Mouse (Mus musculus) testis, postnatal 10 days (tissue): ENCODE measurements around the gene Usp2.
"Not testable (repeated sequence)": the region's sequence is repeated elsewhere in the genome, so short reads cannot be mapped to it uniquely, and the experiment has no call there.

Source experiments
- DNase-seq: peaks from one replicate; pipeline ENCODE4 v3.0.0; 2021; ENCODE audit warnings: low spot score

Usp2 gene

GRCm38 (mm10) chr9:44093612-44094503, 27.0 kb downstream of the Usp2 start:
- peak; percentile 87 for DNase-seq

DNA sequence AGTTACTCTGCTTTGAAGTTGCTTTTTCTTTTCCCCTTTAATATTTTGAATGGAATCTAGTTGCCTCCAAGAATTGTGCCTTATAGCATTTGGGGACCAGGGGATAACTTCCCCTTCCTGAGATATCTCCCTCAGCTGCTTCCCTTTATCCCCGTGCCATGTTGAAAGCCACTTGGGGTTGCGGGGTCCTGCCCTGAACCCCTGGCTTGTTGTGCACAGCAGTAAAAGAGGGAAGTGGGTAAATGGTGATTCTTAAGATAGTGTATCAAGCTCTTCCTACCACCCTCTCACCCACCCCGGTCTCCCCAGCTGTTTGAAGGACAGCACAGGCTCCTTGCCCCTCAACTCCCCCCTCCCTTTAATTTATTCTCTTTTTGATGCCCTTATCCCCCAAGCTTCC, 27.9 kb downstream of the Usp2 start:
- no peak for DNase-seq

DNA sequence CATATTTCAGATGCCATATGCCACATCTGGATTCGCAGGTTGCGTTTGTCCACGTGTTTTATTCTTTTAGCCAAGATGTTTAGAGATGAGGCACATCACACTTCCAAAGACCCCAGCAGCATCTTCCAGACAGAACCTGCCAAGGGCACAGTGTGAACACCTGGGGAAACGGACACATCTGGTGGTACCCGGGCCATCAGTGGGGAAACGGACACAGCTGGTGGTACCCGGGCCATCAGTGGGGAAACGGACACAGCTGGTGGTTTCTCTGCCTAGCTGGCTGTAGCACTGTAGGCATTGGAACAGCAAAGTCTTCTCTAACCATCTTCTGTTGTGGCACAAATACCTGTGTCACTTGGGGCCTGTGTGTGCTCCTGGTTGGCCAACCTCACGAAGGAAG, 29.0 kb downstream of the Usp2 start:
- DNase-seq, result no peak

- no peak for DNase-seq
These were observed 29.7 kb downstream of the Usp2 start for GRCm38 (mm10) chr9:44096536-44096935.

GRCm38 (mm10) chr9:44101490-44101889, 34.7 kb downstream of the Usp2 start, which contains the start of gene Mfrp:
Gene Mfrp (plus strand): TSS chr9:44101729.
- DNase-seq, result no peak

- no peak for DNase-seq
These were observed 38.1 kb downstream of the Usp2 start for GRCm38 (mm10) chr9:44104881-44105280.

DNA sequence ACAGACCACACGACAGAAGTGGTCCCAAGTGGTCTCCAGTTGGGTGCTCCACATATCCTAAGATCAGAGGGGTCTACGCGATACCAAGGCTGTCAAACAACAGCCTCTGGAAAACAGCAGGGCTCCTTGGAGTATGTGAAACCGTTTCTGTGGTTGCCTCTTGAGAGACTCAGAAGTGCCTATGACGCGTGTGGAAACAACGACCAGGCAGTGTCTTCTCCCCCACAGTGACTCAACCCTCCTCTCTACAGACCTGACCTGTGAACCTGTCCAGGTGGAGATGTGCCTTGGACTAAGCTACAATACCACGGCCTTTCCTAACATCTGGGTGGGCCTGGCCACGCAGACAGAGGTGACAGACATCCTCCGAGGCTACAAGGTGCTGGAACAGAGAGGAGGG, 39.0 kb downstream of the Usp2 start:
- DNase-seq, result no peak

DNA sequence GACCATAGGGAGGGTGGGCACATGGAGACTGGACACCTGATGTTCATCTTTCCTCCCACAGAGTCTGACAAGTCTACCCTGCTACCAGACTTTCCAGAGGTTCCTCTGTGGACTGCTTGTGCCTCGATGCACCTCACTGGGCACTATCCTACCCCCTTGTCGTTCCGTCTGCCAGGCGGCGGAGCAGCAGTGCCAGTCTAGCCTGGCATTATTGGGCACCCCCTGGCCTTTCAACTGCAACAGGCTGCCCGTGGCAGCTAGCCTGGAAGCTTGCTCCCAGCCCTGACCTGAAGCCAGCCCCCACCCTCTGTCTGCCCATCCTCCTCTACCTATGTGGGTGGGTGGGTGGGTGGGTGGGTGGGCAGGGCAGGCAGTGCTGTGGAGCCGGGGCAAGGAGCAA, 39.4 kb downstream of the Usp2 start:
- DNase-seq, result no peak

GRCm38 (mm10) chr9:44106596-44106995, 39.8 kb downstream of the Usp2 start:
- DNase-seq, result no peak

- DNase-seq, result peak; percentile 91
These were observed 40.3 kb downstream of the Usp2 start, which contains the start of gene C1qtnf5 for GRCm38 (mm10) chr9:44107110-44107509. Gene C1qtnf5 (plus strand): TSS chr9:44107245.

GRCm38 (mm10) chr9:44107557-44108179, 40.8 kb downstream of the Usp2 start:
- peak; percentile 84 for DNase-seq

GRCm38 (mm10) chr9:44108269-44109055, 41.6 kb downstream of the Usp2 start:
- DNase-seq, result no peak

DNA sequence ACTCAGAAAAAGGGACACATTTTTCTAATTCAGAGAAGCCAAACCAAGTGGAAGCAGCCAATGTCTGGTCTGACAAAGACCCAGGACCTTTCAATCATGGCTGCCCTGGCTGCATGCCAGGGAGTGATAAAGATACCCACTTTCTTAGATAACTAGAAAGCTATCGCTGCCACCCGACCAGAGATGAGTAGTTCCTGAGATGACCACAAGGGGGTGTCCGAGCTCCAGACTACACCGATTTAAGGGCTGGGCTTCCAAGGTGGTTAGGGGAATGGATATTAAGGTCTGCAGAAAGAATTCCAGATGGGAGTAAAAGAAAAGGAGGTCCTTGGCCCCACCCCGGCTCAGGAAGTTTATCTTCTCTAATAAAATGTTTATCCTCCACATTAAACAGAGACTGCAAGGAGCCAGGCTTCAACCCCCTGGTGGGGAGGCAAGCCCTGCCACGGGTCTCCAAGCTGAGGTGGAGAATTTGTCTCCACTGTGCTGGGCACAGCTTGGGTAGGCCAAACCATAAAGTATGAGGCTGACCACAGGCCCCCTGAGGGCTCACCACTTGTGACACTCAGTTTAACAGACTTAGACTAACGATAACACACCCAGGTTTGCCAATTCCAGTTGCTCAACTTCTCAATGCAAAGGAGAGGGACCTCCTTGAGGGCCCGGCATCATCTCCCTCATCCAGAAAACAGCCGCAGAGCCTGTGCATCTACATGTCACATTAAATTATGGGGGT, 42.7 kb downstream of the Usp2 start:
- peak; percentile 87 for DNase-seq

GRCm38 (mm10) chr9:44111909-44112308, 45.1 kb downstream of the Usp2 start:
- DNase-seq, result not testable (repeated sequence)

- DNase-seq, result peak; percentile 98
These were observed 46.4 kb downstream of the Usp2 start, which contains the start of the genes Gm49380 and Rnf26 for GRCm38 (mm10) chr9:44113105-44113789. Gene Gm49380 (minus strand): TSS chr9:44113500. Gene Rnf26 (minus strand): TSS chr9:44113517.

- no peak for DNase-seq
These were observed 47.6 kb downstream of the Usp2 start for GRCm38 (mm10) chr9:44114453-44114852.

DNA sequence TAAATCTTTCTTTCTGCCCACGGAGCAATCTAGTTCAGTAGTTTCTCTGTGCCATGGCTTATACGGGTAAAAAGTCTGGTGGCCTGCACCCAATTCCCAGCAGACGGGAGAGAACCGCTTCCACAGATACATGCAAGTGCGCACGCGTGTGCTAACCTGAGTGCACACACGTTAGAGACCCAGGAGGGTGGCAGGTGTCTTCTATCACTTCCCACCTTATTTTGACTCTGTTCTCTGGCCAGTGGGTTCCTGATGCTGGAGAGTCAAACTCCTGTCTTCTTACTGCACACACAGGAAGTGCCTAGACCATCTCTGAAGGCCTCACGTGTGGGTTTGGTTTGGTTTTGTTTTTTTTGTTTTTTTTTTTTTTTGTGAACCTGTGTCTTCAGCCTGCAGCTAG, 48.8 kb downstream of the Usp2 start:
- DNase-seq, result no peak

- DNase-seq, result no peak
These were observed 49.4 kb downstream of the Usp2 start for GRCm38 (mm10) chr9:44116182-44116581.

GRCm38 (mm10) chr9:44119011-44119410, 52.2 kb downstream of the Usp2 start:
- DNase-seq, result peak; percentile 75

DNA sequence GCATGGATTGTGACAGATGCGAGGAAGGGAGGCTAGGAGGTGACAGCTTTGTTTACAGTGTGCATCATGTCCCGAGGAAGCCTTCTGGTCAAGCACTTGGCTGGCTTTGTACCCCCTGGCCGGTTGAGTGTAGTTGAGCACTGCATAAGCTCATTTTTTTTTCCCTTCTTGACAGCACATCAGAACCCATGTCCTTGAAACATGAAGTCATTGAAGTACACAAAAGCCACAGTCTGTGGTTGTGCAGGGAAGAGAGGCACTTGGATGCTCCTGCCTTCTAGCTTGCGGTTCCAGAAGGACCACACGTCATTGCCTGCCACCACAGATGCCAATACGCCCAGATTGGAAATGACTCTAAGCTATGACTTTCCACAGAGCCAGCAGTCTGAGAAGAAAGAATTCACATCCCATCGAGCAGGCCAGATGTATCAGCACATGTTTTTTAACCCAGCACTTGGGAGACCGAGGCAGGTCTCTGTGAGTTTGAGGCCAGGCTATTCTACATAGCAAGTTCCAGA, 53.2 kb downstream of the Usp2 start:
- no peak for DNase-seq

DNA sequence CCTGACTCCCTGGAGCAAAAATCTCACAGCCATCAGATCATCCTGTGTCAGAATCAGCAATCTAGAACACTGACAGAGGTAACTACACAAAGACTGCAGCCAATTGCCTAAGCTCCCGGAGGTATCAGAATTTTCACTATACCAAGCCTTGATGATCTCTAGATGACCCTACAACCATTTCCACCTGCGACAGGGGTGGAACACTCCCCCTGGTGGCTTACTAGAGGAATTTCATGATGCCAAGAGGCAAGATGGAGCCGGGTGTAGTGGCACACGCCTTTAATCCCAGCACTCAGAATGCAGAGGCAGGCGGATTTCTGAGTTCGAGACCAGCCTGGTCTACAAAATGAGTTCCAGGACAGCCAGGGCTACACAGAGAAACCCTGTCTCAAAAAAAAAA, 57.5 kb downstream of the Usp2 start:
- no peak for DNase-seq
